Mouse (Mus musculus) frontal cortex, postnatal 25 days (tissue): ENCODE measurements around the gene Dgcr2.
A peak's percentile ranks its signal among the peaks of the same experiment; 100 is the strongest.

Experiments
- DNase-seq, 2 experiments: peaks; one replicate each; pipeline ENCODE4 v3.0.0; 2022; ENCODE audit warnings: low spot score in 2 of 2

The Dgcr2 gene

DNA sequence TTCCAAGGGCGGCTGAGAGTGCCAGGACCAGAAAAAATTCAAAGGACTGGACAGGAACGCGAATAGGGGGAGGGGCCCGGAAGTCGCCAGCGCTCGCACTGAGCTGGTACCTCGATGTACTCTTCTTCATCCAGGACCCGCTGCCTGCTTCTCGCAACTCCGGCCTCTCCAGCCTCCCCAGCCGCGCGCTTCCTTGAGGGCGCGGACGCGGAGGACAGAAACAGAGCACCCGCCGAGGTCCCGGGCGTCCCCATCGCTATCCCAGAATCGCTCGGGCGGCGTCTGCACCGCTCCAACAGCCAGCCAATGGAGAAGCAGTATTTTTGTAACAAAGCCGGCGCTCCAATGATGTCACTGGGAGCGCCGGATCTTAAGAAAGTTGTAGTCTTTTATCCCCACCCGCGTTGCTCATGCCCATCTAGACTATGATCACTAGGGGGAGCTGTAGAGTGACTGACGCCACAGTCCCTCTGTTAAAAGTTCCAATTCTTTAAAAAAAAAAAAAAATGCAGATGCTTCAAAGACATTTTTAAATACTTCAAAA, 12.8 kb upstream of the Dgcr2 start, which contains the start of gene Ess2:
Ess2 (minus strand) TSS at position 297 of the 544 bp plus-strand sequence.
- DNase-seq = peak; percentile 82 to 89

GRCm38 (mm10) chr16:17896091-17896490, 2.3 kb downstream of the Dgcr2 start:
- no peak for DNase-seq

- no peak for DNase-seq
Measured at GRCm38 (mm10) chr16:17893923-17894322, 4.4 kb downstream of the Dgcr2 start, which contains the start of gene Tssk1. Gene Tssk1 (plus strand): TSS chr16:17894223.

- DNase-seq = no peak
Measured at GRCm38 (mm10) chr16:17892606-17893005, 5.8 kb downstream of the Dgcr2 start.

DNA sequence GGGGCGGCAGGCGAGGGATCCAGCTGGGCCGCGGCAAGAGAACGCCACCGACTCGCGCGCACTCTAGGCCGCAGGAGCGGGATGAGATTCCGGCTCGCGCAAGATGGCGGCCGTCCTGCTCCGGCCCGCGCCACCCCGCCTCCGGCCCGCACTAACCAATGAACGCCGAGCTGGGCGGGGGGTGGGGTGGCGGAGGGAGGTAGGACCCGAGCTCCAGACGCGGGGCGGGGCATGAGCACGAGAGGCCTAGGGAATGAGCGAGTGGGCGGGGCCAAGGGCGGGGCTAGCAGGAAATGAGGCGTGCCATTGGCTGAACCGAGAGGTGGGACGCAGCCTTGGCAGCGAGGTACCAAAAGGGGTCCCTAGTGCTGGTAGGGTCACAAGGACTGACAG, 6.8 kb downstream of the Dgcr2 start, which contains the start of gene Gm20518:
Gm20518 (minus strand) TSS at position 105 of the 393 bp plus-strand sequence.
- DNase-seq = peak; percentile 97 to 99

GRCm38 (mm10) chr16:17890917-17891566, 7.3 kb downstream of the Dgcr2 start:
- peak; percentile 30 to 39 for DNase-seq

- DNase-seq = no peak
Measured at GRCm38 (mm10) chr16:17890342-17890727, 8.0 kb downstream of the Dgcr2 start.

- no peak for DNase-seq
Measured at GRCm38 (mm10) chr16:17889689-17890341, 8.5 kb downstream of the Dgcr2 start.

DNA sequence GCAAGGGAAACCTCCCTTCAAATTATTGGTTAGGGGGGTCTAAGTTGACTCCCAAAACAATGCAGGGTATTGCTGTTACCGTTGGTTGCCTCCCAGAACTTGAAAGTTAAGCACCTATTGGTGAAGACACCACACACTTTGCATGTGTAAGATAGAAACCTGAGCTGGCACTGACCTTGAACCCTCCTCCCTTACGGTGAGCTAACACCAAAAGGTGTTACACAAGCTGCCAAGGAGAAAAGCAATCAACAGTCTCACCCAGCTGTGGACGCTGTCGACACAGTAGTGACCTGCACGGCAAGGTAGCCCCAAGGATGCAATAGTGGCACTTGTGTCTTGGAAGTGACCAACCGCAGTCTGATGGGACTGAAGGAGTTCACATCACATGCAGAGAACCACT, 14.2 kb downstream of the Dgcr2 start:
- no peak for DNase-seq

GRCm38 (mm10) chr16:17882196-17882595, 16.2 kb downstream of the Dgcr2 start:
- DNase-seq = no peak

DNA sequence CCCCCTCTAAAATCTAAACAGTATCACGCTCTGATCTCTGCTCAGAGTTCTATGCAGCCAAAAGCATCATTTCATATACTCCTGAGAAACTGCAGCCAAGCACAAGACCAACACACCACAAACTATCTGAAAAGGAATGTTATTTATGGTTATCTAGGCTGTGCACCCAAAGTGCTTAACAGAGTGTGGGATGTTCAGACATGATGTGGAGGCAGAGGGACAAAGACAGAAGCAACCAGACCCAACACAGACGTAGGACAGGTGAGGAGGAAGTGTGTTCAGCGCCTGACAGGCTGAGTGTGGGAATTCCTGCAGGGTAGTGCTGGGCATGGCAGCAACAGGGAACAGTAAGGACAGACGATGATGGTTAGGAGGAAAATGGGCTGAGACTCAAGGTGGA, 18.8 kb downstream of the Dgcr2 start:
- no peak for DNase-seq

DNA sequence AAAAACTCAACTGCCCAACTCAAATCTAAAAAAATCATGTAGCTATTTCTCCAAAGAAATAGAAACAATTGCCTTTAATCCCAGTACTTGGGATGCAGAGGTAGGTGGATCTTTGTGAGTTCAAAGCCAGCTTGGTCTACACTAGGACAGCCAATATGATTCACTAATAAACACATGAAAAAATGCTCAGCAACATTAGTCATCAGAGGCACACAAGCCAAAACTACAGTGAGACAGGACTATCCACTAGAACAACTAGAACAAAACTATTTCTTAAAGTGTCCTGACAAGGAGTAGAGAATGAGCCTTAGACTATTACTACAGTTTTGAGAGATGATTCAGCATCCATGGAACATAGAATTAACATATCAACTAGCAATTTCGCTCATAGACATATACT, 22.3 kb downstream of the Dgcr2 start:
- no peak for DNase-seq

- DNase-seq = no peak
Measured at GRCm38 (mm10) chr16:17875174-17875573, 23.2 kb downstream of the Dgcr2 start.

DNA sequence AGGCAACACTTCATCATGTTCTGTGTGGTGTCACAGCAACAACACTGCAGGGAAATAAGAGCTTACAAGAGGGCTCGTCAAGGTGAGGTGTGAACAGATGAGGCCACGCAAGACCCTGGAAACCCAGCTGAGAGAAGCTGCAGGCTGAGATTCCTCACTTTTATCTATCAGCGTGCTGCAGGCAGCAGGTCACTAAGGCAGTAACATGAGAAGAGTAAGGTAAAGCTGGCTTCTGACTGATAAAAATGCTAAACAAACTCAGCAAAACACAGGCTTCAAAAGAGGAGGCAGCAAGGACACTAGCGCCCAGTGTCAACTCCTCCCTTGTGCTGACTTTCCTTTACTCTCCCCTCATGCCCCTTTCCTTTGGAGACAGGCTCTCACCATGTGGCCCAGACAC, 25.4 kb downstream of the Dgcr2 start:
- no peak for DNase-seq

DNA sequence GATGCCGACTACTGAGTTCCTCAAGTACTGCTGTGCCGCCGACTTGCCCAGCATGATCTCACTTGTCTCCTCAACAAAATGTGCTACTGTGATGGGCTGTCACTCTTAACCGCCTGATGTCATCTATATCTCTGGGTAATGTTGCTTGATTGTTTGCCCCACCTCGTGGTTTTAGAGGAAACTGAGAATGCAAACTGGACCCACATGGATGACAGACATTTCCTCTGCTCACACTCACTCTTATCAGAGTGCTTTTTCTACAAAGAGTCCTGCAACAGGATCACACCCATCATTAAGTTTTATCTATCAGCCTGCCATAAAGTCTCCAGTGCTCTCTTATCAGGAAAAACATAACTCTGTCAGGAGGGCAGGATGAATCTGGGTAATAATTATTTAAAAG, 27.1 kb downstream of the Dgcr2 start:
- DNase-seq = no peak

- DNase-seq = no peak
Measured at GRCm38 (mm10) chr16:17865770-17866169, 32.6 kb downstream of the Dgcr2 start.

GRCm38 (mm10) chr16:17865293-17865692, 33.1 kb downstream of the Dgcr2 start:
- no peak for DNase-seq

DNA sequence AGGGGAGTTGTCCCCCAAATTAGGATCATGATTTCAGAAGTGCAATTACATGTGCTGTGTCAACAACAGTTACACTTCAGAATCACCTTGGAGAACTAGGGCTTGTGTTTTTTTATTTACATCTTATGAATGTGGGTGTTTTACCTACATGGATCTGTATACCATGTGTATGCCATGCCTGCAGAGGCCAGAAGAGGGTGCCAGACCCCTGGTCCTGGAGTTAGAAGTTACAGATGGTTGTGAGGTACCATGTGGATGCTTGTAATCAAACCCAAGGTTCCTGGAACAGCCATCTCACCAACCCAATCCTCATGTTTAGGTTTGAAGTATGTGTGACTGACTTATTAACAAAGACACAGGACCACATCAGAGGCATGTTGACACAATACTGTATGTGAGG, 39.8 kb downstream of the Dgcr2 start:
- no peak for DNase-seq

DNA sequence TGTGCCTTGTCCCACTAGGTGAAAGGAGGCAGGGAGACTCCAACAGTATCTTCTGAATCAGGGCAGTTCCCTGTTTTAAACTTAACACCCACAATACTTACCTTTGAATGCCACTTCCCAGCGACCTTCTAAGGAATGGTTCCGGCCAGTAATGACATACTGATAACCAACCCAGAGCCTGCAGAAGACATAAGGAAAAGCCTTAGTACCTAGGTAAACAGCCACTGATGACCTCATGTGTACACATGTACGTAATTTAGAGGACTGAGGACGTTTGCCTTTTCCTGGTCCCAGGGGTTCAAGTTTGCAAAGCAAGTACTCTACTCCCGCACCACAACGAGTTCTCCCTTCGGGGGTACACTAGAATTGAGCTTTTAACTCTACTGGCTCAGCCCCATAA, 41.2 kb downstream of the Dgcr2 start:
- DNase-seq = no peak

GRCm38 (mm10) chr16:17853263-17853662, 45.1 kb downstream of the Dgcr2 start:
- DNase-seq = no peak

DNA sequence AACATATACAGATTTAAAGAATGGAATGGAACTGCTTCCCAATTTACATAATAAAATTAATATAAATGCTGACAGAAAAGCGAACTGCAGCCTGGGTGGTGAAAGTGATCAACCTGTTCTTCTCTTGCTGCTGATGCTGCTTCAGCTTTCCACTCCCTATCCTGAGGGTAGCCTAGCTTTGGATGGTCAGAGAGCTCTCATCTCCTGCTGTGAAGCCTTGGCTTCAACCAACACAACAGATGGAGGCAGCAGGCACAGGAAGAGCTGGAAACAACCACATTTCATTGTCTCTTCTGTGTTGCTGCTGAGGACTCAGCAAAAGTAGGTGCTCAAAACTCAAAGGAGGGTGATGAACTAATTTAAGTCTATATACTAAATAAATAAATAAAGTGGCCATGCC, 46.5 kb downstream of the Dgcr2 start:
- DNase-seq = no peak

DNA sequence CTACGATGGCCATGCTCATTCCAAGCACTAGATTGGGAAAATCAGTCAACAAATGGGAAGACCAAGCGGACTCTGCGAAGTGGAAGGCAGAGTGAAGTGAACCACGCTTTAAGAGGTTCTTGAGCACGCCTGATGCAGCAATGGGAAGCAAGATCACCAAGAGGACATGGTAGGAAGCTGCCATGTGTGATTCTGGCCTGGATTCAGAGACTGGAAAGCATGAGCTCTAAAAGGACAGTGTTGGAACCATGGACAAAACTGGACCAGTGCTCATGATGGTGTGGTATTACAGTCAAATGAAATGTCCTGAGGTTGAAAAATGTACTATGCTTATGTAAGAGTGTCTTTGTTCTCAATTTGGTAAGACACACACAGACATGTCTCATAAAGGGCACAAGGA, 47.0 kb downstream of the Dgcr2 start:
- DNase-seq = no peak

DNA sequence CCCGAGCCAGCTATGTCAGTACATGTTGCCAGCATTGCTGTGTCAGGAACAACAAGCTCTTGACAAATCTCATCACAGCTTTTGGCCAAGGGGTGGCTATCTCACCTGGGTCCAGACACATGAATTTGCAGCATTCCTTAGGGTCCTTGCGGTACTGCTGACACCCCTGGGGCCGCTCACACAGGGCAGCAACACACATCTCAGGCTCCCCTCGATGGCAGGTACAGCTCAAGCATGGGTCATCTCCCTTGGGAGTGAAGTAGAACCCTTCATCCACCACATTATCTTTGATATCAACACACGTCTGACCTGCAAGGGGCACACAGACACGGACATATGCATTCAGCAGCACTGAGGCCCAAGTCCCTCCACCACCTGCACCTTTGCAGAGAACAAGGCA, 48.9 kb downstream of the Dgcr2 start:
- DNase-seq = no peak
